Mouse (Mus musculus) adrenal gland, adult 18-20 months (tissue): ENCODE measurements around the gene Rnf41. TPM values are rescaled to one million over a fixed set of nuclear protein-coding genes. Genes with fewer than 3 reads are reported as not detected.

Experiments used
- DNase-seq, 2 experiments: peaks; one replicate each; pipeline ENCODE4 v3.0.0; 2021 to 2022; ENCODE audit warnings: low spot score in 2 of 2
- long read RNA-seq, 2 experiments: library from polyadenylated mRNA; stranded (forward); transcript quantifications; one replicate each; pipeline ENCODE4 v2.0.0; 2021
- total RNA-seq, 2 experiments: library from RNA; stranded (reverse); gene quantifications; 1 replicate in 1 of 2; 2 replicates in 1 of 2; pipeline ENCODE4 v1.2.3; 2021

Rnf41 gene
- 10 to 100 TPM; 40.0 to 42.2 TPM for total RNA-seq
- long read RNA-seq, experiment 1, transcript Rnf41-201 (7 exons, 3,144 nt): major isoform, 22 of 35 reads
- long read RNA-seq, experiment 1, partial matches to known transcripts: 6 of 35 reads
- long read RNA-seq, experiment 1, other reads (novel, unspliced or antisense): 6 of 35 reads
- long read RNA-seq, experiment 2, transcript Rnf41-201 (7 exons, 3,144 nt): major isoform, 49 of 70 reads
- long read RNA-seq, experiment 2, partial matches to known transcripts: 15 of 70 reads
- long read RNA-seq, experiment 2, other reads (novel, unspliced or antisense): 5 of 70 reads

DNA sequence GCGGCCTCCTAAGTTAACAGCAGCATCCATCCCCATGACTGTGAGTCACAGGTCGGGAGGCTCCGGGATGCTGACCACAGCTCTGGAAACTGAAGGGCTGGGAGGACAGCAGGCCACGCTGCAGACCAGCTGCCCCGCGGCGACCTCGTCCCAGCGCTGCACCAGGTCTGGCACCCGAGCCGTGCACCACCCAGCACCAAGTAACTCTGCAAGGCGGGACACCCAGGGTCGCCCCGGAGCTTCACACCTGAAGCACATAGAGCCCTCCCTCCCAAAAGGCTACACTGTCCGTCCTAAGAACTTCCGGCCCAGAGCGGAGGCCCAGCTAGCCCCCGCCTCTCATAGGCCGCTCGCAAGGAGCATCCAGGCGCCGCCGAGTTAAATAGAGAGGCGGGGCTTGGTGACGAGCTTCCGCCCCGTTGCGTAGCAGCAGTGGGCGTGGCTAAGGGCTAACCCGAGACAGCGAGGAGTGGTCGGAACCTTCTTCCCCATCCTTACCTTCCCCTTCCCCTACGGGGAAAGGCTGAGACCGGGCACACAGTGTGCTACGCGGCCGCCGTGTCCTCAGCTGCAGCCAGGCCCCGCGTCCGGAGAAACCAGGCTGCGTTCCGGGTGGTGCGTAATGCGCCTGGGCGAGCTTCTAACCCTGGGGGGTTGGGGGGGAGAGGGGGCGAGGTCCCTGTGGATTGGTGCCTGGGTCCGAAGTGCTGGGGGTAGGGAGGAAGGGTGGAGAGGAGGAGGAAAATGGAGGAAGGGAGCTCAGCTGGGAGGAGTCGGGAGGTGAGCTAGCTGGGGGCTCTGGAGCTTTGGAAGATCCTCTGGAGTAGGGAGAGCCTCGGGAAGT lies at the start of gene Rnf41, which contains the start of gene Nabp2:
Rnf41 (plus strand) TSS at position 447 of the 844 bp plus-strand sequence.
Nabp2 (minus strand) TSS at position 282 of the 844 bp plus-strand sequence.
- DNase-seq: peak; percentile 97 to 98

DNA sequence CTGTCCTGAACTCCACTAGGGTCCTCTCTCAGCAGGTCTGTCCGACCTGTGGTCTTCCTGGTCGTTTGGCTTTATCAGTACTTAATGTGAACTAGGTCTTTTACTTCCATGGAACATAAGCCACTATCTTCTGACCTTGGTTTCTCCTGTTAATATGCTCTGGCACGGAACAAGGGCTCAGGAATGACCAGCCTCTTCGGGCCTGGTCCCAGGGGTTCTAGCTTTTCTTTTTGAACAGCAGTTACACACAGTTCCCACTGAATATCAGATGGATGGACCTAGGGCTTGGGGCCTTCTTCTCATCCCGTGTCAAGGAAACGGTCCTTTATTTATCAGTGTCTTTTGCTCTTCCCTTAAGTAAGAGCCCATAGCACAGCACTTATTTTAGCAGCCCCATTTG lies 49.6 kb upstream of the Rnf41 start:
- DNase-seq: no peak

DNA sequence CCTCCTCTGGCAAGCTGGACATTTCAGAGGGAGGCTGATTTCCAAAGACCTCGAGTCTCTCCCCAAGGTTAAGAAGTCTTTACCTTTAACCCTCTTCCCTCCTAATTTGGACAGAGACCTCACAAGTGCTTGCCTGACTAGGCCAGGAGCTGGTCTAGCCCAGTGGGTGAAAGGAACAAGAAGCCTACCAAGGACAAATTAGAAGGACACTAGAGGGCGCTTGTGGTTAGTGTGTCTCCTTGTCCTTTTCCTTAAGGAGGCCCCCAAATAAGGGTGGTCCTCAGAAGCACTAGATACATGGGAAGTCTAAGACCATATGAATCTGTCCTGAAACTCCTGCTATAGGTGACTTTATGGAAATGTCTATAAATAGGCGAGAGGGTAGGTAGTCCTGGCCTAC lies 48.9 kb upstream of the Rnf41 start:
- no peak for DNase-seq

DNA sequence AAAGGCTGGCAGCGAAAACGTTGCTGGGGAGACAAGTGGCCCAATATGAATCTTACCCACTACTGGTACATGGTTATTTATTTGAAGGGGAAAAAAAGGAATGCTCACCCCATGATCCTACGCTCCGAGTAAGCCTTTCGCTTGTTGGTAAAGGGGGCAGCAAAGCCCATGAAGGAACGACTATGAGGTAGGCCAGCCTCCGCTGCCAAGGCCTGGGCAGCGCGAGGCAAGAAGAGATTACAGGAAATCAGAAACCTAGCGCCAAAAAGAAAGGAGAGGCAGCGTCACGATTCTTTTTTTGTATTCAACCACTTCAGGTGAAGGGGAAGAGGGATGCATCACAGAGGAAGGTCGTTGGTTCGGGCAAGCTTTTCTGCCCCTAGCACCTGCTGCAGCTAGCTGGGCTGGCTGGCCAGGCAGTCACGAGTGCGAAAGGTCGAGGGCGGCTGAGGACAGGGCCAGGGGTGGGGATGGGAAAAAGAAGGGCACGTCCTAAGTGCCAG lies 43.5 kb upstream of the Rnf41 start:
- DNase-seq: no peak

DNA sequence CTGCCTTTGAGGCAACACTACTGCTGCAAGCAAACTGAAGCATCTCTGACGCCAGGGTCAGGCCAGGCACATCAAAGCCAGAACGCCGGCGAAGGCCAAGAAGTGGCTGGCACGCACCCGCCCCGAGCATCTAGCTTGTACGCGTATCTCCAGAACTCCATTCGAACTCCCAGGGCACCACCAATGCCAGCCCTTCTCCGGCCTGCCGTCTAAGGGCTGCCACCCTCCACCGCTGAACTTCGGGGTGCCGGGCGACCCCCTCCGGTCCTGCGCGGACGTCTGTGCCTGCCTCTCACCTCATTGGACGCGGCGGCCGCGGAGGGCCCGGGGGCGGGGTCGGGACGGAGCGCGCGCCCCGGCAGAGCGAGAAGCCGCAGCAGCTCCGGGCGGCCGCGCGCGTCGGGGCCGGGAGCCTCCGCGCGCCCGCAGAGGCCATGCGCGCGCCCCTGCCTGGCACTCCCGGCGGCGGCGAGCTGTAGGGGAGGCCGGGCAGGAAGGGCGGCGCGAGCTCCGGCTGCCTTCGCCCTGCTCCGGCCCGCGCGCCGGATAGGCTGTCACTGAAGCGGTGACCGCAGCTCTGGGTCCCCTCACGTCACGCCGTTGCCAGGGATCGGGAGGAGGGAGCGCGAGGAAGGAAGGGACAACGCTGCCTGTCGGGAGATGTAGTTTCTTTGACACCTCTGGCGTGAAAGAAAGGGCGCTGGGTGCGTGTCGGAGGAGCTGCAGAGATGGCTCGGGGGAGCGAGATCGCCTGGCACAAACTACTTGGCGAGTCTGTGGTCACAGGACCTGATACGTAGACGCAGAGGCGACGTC lies 42.8 kb upstream of the Rnf41 start, which contains the start of gene Coq10a:
Coq10a (minus strand) TSS at position 596 of the 816 bp plus-strand sequence.
- DNase-seq: peak; percentile 86 to 88

DNA sequence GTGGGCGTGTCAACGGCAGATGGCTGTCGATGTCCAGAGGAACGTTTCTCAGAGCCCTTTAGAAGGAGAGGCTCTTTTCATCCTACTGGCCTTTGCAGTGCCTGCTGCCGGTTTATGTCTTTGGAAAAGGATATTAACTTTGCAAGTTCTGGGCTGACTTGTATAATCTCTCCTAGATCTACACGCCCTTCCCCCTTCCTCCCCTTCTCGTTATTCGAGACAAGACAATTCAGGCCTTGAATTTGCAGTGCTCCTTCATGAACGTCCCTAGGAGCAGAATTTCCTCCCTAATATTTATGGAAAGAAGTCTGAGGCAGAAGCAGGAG lies 42.3 kb upstream of the Rnf41 start:
- no peak for DNase-seq

DNA sequence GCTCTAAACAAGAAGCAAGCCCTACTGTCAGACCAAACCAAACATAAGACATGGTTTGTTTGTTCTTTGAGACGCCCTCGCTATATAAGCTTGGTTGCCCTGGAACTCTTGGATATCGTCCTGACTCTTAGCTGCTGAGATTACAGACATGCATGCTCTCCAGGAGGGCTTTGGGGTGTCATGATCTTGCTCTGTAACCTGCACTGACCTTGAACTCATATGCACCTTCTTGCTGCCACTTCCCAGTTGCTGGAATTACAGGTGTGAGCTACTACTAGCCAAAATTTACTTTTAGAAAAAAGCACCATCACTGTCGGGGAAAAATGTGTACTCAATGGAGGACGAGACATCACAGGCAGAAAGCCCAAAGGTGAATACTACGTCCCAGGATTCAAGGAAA lies 41.9 kb upstream of the Rnf41 start:
- no peak for DNase-seq

DNA sequence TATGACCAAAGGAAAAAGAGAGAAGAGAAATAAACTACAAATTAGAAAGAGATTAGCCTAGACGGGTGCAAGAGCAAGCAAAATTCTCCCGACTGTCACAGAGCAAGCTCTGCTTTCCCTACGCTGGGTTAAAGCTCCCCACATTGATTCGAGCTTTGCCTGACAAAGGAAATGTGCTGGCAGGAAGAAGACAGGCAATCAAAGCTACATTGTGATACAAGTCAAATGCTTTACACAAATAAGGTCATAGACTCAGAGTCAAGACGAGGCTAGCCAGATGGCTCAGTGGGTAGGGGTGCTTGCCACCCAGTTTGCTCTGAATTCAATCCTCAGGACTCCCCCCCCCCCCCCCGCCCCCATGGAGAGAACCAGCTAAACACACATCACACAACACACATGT lies 41.4 kb upstream of the Rnf41 start:
- no peak for DNase-seq

DNA sequence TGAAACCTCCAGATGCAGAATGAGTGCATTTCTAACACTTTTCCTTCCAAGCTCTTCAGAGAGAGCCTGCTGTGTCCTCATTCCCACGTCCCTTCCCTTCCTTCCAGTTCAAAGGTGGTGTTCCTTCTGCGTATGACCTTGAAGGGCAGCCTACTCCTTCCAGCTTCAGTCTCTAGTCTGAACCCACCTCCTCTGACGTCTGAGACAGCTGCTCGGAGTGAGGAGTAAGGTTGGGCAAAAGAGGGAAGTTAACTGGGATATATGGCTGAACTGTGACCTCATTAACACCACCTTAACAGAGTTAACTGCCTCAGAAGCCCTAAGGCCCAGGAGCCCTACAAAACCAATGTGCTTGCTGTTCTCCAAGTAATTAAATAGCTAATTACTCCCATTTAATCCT lies 40.9 kb upstream of the Rnf41 start:
- DNase-seq: no peak

DNA sequence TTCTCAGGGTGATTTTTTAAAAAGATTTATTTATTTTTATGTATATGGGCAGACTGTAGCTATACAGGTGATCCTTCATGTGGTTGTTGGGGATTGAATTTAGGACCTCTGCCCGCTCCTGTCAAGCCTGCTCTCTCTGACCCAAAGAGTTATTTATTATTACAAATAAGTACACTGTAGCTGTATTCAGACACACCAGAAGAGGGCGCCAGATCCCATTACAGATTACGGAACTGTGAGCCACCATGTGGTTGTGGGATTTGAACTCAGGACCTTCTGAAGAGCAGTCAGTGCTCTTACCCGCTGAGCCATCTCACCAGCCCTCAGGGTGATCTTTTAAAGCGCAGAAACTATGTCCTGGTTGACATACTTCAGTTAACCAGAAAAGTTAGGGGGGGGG lies 39.3 kb upstream of the Rnf41 start:
- DNase-seq: no peak

DNA sequence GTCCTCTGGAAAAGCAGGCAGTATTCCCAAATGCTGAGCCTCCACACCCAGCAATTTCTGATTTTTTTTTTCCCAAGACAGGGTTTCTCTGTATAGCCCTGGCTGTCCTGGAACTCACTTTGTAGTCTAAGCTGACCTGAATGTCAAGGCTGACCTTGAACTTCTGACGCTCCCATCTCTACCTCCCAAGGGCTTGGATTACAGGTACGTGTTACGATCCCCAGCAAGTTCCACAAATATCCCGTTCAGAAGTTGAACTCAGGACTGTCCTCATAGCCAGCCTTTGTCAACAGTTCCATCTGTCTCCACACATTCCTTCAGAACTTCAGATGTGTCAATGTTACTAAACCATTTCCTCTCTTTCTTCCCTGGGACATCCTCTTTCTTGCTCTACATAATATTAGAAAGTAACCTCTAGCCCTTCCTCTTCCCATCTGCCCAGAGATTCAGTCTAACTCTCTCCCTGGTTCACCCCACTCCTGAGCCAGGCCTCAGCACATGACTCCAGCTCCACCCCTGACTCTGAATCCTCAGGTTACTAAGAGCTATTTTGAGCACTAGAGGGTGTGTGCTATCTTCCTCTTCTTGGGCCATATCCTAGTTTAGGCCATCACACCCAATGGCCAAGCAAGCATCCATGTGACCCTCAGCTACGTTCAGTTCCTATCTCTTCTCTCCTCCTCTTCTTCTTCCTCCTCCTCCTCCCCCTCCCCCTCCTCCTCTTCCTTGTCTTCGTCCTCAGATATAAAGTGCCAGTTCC lies 38.3 kb upstream of the Rnf41 start:
- no peak for DNase-seq

DNA sequence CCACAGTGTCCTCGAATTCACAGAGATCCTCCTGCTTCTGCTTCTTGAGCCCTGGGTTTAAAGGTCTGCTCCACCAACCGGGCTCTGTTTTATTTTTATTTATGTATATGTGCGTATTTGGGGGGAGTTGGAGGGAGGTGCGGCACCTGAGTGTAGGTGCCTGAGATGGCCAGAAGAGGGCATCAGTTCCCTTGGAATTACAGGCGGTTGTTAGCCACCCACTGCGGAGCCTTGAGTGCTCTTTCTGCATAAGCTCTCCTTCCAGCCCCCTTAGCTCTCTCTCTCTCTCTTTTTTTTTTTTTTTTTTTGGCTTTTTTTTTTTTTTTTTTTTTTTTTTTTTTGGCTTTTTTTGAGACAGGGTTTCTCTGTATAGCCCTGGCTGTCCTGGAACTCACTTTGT lies 37.1 kb upstream of the Rnf41 start:
- no peak for DNase-seq

DNA sequence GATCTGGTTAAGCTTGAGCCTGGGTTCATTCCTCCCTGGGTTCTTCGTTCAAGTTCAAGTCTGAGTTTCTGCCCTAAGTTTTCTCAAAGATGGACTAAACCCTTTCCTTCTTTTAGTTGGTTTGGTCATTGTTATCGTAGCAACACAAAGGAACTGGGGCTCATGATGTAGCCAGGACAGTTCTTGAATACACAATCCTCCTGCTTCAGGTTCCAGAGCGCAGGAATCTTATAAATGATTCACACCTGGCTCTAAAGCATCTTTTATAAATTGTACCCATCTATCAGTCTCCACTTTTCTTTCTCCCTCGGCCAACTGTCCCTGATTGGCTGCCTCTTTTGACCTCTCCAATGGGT lies 35.4 kb upstream of the Rnf41 start:
- DNase-seq: no peak

DNA sequence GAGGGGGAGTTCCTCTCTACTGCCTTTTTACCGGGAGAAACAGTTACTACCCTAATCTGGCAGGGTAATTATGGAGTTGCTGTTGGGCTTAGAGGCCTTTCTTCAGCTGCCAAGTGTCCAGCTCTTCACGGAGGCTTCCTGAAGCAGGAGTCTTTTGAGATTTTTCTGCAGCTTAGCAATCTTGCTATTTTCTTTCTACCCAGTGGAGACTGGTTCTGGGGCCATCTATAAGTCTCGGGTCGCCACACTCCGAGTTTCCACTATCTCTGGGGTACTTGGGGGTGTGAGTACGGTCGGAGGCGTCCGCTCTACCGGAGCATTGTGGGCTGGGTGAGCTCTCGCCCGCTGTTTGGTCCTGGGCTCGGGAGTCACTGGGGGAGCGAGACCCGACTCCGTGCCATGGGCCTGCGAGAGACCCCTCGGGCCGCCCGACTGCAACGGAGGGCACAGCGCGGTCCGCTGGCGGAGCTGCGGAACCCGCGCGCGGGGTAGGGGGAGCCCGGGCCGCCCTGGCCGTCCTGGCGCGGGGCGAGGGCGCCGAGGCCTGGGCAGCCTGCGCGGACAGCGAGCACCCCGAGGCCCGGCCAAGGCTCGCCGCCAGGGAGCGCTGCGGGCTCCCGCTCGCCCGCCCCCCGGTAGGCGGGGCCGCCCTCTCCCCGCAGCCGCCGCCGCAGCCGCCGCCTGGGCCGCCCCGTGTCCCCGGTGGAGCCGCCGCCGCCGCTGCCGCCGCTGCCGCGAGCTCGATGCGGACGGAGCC lies 34.8 kb upstream of the Rnf41 start, which contains the start of gene Ankrd52:
Ankrd52 (plus strand) TSS at position 661 of the 757 bp plus-strand sequence.
- peak; percentile 94 to 95 for DNase-seq

DNA sequence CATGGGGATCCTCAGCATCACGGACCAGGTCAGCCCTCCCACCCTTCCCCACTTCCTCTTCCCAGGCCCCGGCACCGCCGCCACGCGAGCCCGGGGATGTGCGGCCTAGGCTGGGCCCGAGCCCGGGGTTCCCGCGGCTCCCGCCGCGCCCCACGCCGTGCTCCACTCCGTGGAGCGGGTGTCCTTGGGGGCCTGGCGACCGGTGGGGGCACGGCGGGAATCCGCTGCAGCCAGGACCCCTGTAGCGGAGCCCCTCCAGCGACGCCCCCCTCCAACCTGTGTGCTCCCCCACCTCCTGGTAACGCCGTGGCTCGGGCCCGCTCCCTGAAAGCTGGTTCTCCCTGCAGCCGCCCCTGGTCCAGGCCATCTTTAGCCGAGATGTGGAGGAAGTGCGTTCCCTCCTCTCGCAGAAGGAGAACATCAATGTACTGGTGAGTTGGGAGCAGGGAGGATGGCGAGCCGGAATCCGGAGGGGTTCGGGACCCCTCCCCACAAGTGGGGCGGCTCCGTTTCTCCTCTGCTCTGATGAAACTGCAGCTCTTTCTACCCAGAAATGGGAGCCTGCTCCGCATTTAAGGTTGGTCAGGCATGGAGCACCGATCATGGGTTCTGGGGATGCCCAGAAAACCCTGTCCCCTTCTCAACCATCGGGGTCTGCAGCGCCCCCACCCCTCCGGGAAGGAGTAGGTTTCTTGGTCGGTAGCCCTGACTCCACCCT lies 34.1 kb upstream of the Rnf41 start:
- peak; percentile 46 to 51 for DNase-seq

DNA sequence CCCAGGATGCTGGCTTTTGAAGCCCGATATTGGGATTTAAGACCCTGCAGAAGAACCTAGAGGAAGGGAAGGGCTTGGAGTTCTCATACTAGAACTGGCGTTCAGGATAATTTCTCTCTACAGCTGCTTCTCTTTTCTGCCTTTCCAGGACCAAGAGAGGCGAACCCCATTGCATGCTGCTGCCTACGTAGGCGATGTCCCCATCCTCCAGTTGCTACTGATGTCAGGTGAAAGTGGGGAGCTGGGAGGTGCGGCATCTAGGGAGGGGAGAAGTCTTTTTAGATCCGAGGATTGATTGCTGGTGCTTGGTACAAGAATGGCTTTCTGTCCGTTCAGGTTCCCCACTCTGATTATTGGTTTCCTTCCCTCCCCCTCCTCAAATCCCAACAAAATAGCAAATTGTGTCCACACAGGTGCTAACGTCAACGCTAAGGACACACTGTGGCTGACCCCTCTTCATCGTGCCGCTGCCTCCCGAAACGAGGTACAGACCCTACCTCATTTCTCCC lies 33.5 kb upstream of the Rnf41 start:
- DNase-seq: peak in 1 of 2 experiments; percentile 18

DNA sequence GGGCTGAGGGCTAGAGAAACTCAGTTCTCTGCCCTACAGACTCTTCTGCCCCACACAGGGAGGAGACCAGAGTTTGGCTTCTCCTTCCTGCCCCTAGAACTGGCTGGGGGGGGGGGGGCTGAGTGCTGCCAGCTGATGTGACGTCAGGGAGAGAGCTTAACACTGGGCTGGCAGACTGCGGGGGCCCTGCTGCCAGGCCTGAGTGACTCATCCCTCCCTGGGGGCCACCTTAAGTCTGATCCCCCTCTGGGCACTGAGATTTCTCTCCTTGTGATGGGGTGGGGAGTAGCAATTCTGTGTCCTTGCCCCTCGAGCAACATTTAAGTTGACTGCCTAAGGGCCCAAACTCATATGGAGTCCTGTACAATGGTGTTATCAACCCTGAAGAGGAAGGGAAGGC lies 33.0 kb upstream of the Rnf41 start:
- no peak for DNase-seq

DNA sequence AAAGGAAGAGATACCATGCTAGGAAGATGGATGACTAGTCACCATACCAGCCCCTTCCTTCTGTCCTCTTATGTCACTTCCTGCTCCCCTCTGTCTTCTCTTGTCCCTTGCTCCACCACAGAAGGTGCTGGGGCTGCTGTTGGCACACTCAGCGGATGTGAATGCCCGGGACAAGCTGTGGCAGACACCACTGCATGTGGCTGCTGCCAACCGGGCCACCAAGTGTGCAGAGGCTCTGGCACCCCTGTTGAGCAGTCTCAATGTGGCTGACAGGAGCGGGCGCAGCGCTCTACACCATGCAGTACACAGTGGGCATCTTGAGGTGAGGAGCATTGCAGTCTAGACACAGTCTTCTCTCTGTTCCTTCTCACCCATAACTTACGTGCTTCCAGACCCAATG lies 32.2 kb upstream of the Rnf41 start:
- DNase-seq: no peak

DNA sequence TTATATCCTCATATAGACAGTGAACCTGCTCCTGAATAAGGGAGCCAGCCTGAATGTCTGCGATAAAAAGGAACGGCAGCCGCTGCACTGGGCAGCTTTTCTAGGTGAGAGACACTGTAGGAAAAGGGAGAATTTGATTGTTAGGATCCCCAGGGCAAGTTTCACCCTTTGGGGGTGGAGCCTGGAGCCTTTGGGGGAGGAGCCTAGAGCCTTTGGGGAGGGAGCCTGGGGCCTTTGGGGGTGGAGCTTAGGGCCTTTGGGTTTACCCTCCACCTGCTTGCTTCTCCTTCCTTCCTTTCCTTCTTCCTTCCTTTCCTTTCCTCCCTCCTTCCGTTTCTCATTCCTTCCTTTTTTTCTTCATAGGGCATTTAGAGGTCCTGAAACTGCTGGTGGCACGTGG lies 30.9 kb upstream of the Rnf41 start:
- DNase-seq: no peak
